Mouse (Mus musculus): Measurements from ENCODE around the gene Dcp1b. TPM values are rescaled to one million over a fixed set of nuclear protein-coding genes. Genes with fewer than 3 reads are reported as not detected.
A peak's percentile ranks its signal among the peaks of the same experiment; 100 is the strongest.

Gene Dcp1b
- polyA plus RNA-seq, 1 experiment from 2014 or later, result 14.1 TPM

DNA sequence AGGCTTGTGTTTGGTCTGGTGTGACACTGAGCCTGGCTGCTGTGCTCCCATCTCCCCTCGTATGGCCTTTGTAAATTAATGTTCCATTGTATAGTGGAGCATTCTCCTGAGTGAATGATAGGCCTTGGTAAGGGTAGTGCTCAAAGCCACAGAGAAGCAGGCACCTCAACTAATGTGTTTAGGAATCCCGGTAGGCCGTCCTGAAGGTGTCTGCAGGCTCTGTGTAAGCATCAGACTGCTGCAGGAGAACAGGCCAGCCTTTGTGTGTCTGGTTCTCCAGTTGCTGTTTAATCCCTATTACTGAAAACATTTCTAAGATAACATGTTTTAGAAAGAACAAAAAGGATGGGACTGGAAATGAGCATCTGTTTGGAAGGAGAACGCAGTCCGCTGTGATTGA lies 43.5 kb downstream of the Dcp1b start:
- no peak overlapping the region for H3K27ac ChIP-seq (ENCODE audit: low read depth, low read length)
- 64% methylated on average over 5 of the region's 5 CpGs for WGBS
- DNase-seq (ENCODE audit: low spot score) (no peak), ATAC-seq (no peak)
- H3K9ac ChIP-seq (ENCODE audit: low read length), result no peak overlapping the region
- no peak overlapping the region for H3K4me2 ChIP-seq (ENCODE audit: low read length)
- H3K27me3 ChIP-seq (replicated peaks; ENCODE audit: control insufficient read depth, insufficient read depth, low read length), result no peaks in the 10 kb centered on the region
- no peak overlapping the region for H3K4me3 ChIP-seq (ENCODE audit: low read depth, low read length)
- H3K4me1 ChIP-seq (ENCODE audit: control insufficient read depth, insufficient read depth, low read length), result no peaks in the 10 kb centered on the region
- no peaks in the 10 kb centered on the region for H3K9me3 ChIP-seq (replicated peaks; ENCODE audit: control insufficient read depth, low read length)
- H3K36me3 ChIP-seq (ENCODE audit: control insufficient read depth, insufficient read depth, low read length), result peaks cover 50% of the 10 kb centered on the region

DNA sequence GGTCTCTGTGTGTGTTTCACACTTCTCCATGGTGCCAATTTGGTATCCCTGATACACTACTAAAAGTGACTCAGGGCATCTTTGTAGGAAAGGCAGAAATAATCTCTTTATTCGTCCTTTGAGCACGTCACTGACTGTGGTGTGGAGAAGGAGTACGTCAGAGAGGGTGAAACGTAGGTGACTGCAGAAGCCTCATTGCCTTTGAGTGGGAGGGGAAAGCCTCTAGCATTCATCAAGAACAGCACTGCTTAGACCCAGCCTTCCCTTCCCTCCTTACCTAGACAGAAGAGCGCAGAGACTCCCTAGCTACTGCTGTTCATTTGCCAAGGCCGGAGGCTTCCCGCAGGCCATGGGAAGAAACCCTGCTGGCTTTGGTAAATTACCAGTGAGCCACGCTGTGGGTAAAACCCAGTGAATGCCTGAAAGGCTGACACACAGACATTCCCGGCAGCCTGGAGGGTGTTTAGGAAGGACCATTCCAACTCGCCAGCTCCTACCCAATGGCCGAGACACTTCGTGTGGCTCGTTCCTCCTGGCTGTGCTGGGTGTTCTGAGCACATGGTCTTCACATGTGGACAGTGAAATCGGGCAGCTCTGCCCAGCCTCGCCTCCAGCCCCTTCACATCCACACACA lies 44.3 kb downstream of the Dcp1b start:
- no peak overlapping the region for H3K27ac ChIP-seq (ENCODE audit: low read depth, low read length)
- DNase-seq (ENCODE audit: low spot score) (no peak), ATAC-seq (no peak)
- H3K27me3 ChIP-seq (replicated peaks; ENCODE audit: control insufficient read depth, insufficient read depth, low read length), result no peaks in the 10 kb centered on the region
- 73% methylated on average over 15 of the region's 15 CpGs for WGBS
- peaks cover 45% of the 10 kb centered on the region for H3K36me3 ChIP-seq (ENCODE audit: control insufficient read depth, insufficient read depth, low read length)
- no peaks in the 10 kb centered on the region for H3K9me3 ChIP-seq (replicated peaks; ENCODE audit: control insufficient read depth, low read length)
- no peak overlapping the region for H3K4me2 ChIP-seq (ENCODE audit: low read length)
- H3K9ac ChIP-seq (ENCODE audit: low read length), result no peak overlapping the region
- no peak overlapping the region for H3K4me3 ChIP-seq (ENCODE audit: low read depth, low read length)
- no peaks in the 10 kb centered on the region for H3K4me1 ChIP-seq (ENCODE audit: control insufficient read depth, insufficient read depth, low read length)

- 0 out of 2 replicates have a peak, but pooled peaks cover 4% of the 10 kb centered on the region for H3K4me1 ChIP-seq (ENCODE audit: control insufficient read depth, insufficient read depth, low read length)
- H3K36me3 ChIP-seq (ENCODE audit: control insufficient read depth, insufficient read depth, low read length), result peaks cover 35% of the 10 kb centered on the region
- peak; percentile 83 for DNase-seq (ENCODE audit: low spot score)
- no peaks in the 10 kb centered on the region for H3K27me3 ChIP-seq (replicated peaks; ENCODE audit: control insufficient read depth, insufficient read depth, low read length)
- ATAC-seq, result peak; percentile 76; the same call in 1 of the 2 replicates
- no peak overlapping the region for H3K9ac ChIP-seq (ENCODE audit: low read length)
- H3K4me3 ChIP-seq (ENCODE audit: low read depth, low read length), result no peak overlapping the region
- no peak overlapping the region for H3K27ac ChIP-seq (ENCODE audit: low read depth, low read length)
- WGBS, result 52% methylated on average over 10 of the region's 10 CpGs
- H3K4me2 ChIP-seq (ENCODE audit: low read length), result no peak overlapping the region
- no peaks in the 10 kb centered on the region for H3K9me3 ChIP-seq (replicated peaks; ENCODE audit: control insufficient read depth, low read length)
Observed at GRCm38 (mm10) chr6:119220297-119220696, 45.2 kb downstream of the Dcp1b start.

GRCm38 (mm10) chr6:119224451-119225195 lies 49.6 kb downstream of the Dcp1b start:
- Histone ChIP-seq H3K9me3 (replicated peaks; ENCODE audit: control insufficient read depth, low read length) (no peaks in the 10 kb centered on the region), H3K4me3 (ENCODE audit: low read depth, low read length) (no peak overlapping the region), H3K9ac (ENCODE audit: low read length) (no peak overlapping the region), H3K27me3 (replicated peaks; ENCODE audit: control insufficient read depth, insufficient read depth, low read length) (no peaks in the 10 kb centered on the region), H3K36me3 (ENCODE audit: control insufficient read depth, insufficient read depth, low read length) (peaks cover 10% of the 10 kb centered on the region; the same call in 1 of the 2 replicates), H3K4me2 (ENCODE audit: low read length) (peak overlapping the region; percentile 21; the same call in 1 of the 2 replicates), H3K4me1 (ENCODE audit: control insufficient read depth, insufficient read depth, low read length) (0 out of 2 replicates have a peak, but pooled peaks cover 4% of the 10 kb centered on the region), H3K27ac (ENCODE audit: low read depth, low read length) (no peak overlapping the region; the same call in 1 of the 2 replicates)
- peak; percentile 68 for DNase-seq (ENCODE audit: low spot score)
- 39% methylated on average over 13 of the region's 13 CpGs for WGBS
- ATAC-seq, result peak; percentile 41; the same call in 1 of the 2 replicates

GRCm38 (mm10) chr6:119225226-119225625 lies 50.2 kb downstream of the Dcp1b start:
- Histone ChIP-seq H3K27ac (ENCODE audit: low read depth, low read length) (no peak overlapping the region; the same call in 1 of the 2 replicates), H3K27me3 (replicated peaks; ENCODE audit: control insufficient read depth, insufficient read depth, low read length) (no peaks in the 10 kb centered on the region), H3K4me2 (ENCODE audit: low read length) (no peak overlapping the region), H3K4me3 (ENCODE audit: low read depth, low read length) (no peak overlapping the region), H3K4me1 (ENCODE audit: control insufficient read depth, insufficient read depth, low read length) (0 out of 2 replicates have a peak, but pooled peaks cover 4% of the 10 kb centered on the region), H3K36me3 (ENCODE audit: control insufficient read depth, insufficient read depth, low read length) (peaks cover 10% of the 10 kb centered on the region; the same call in 1 of the 2 replicates), H3K9ac (ENCODE audit: low read length) (no peak overlapping the region), H3K9me3 (replicated peaks; ENCODE audit: control insufficient read depth, low read length) (no peaks in the 10 kb centered on the region)
- ATAC-seq (peak; percentile 40; the same call in 1 of the 2 replicates), DNase-seq (ENCODE audit: low spot score) (no peak)
- 76% methylated on average over 12 of the region's 12 CpGs for WGBS

DNA sequence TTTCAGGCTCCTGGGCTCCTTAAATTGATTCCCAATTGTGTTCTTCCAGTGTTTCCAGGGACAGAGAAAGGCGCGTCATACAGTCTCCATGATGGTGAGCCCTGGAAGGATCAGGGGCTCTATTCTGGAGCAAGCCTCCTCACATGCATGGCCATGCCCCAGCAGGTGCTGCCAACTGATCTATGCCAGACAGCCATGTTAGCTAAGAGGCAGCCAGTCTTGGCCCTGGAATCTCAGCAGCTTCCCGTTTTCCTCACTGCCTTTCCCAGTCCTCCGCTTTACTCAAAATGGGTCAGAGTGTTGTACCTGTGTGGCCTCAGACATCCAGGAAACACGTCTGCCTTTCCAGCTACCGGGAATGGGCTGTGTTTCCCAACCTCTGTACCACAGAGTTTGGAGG lies 50.7 kb downstream of the Dcp1b start:
- no peaks in the 10 kb centered on the region for H3K9me3 ChIP-seq (replicated peaks; ENCODE audit: control insufficient read depth, low read length)
- H3K4me3 ChIP-seq (ENCODE audit: low read depth, low read length), result no peak overlapping the region
- no peaks in the 10 kb centered on the region for H3K27me3 ChIP-seq (replicated peaks; ENCODE audit: control insufficient read depth, insufficient read depth, low read length)
- 0 out of 2 replicates have a peak, but pooled peaks cover 4% of the 10 kb centered on the region for H3K4me1 ChIP-seq (ENCODE audit: control insufficient read depth, insufficient read depth, low read length)
- H3K36me3 ChIP-seq (ENCODE audit: control insufficient read depth, insufficient read depth, low read length), result peaks cover 10% of the 10 kb centered on the region; the same call in 1 of the 2 replicates
- no peak overlapping the region for H3K9ac ChIP-seq (ENCODE audit: low read length)
- no peak for ATAC-seq
- 89% methylated on average over 6 of the region's 6 CpGs for WGBS
- H3K4me2 ChIP-seq (ENCODE audit: low read length), result no peak overlapping the region
- DNase-seq (ENCODE audit: low spot score), result no peak
- no peak overlapping the region for H3K27ac ChIP-seq (ENCODE audit: low read depth, low read length)

DNA sequence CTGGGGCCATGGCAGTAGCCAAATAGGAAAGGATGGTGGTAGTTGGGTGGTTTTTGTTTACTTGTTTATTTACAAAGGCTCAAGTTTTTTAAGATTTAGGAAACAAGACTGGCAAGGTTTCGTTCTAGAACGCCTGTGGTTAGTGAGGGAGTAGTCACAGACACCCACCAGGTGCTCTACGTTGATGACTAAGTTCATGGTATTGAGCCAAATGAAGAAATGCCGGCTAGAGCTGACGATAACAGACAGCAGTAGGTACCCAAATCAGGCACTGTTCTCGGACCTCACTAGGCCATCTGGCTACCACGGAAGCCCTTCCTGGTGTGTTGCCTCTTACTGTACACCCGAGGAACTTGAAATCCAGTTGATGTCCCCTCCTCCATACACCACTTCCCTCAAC lies 51.9 kb downstream of the Dcp1b start:
- peaks cover under 1% of the 10 kb centered on the region; the same call in 1 of the 2 replicates for H3K36me3 ChIP-seq (ENCODE audit: control insufficient read depth, insufficient read depth, low read length)
- ATAC-seq, result no peak
- no peaks in the 10 kb centered on the region for H3K27me3 ChIP-seq (replicated peaks; ENCODE audit: control insufficient read depth, insufficient read depth, low read length)
- H3K4me1 ChIP-seq (ENCODE audit: control insufficient read depth, insufficient read depth, low read length), result 0 out of 2 replicates have a peak, but pooled peaks cover 4% of the 10 kb centered on the region
- H3K4me3 ChIP-seq (ENCODE audit: low read depth, low read length), result no peak overlapping the region
- H3K9me3 ChIP-seq (replicated peaks; ENCODE audit: control insufficient read depth, low read length), result no peaks in the 10 kb centered on the region
- WGBS, result 94% methylated on average over 8 of the region's 8 CpGs
- H3K9ac ChIP-seq (ENCODE audit: low read length), result no peak overlapping the region
- H3K27ac ChIP-seq (ENCODE audit: low read depth, low read length), result no peak overlapping the region
- no peak for DNase-seq (ENCODE audit: low spot score)
- H3K4me2 ChIP-seq (ENCODE audit: low read length), result no peak overlapping the region

- no peak overlapping the region for H3K27ac ChIP-seq (ENCODE audit: low read depth, low read length)
- H3K4me1 ChIP-seq (ENCODE audit: control insufficient read depth, insufficient read depth, low read length), result 0 out of 2 replicates have a peak, but pooled peaks cover 4% of the 10 kb centered on the region
- no peaks in the 10 kb centered on the region for H3K9me3 ChIP-seq (replicated peaks; ENCODE audit: control insufficient read depth, low read length)
- H3K27me3 ChIP-seq (replicated peaks; ENCODE audit: control insufficient read depth, insufficient read depth, low read length), result no peaks in the 10 kb centered on the region
- 83% methylated on average over 11 of the region's 11 CpGs for WGBS
- ATAC-seq (no peak), DNase-seq (ENCODE audit: low spot score) (no peak)
- H3K4me2 ChIP-seq (ENCODE audit: low read length), result no peak overlapping the region
- no peaks in the 10 kb centered on the region for H3K36me3 ChIP-seq (ENCODE audit: control insufficient read depth, insufficient read depth, low read length)
- no peak overlapping the region for H3K9ac ChIP-seq (ENCODE audit: low read length)
- H3K4me3 ChIP-seq (ENCODE audit: low read depth, low read length), result no peak overlapping the region
Observed at GRCm38 (mm10) chr6:119228861-119229603, 54.0 kb downstream of the Dcp1b start.

Measured in forebrain, embryonic 14.5 days (tissue).